Mouse (Mus musculus) common myeloid progenitor, adult 5-6 weeks (primary cell): ENCODE measurements around the gene Tead2. TPM values are rescaled to one million over a fixed set of nuclear protein-coding genes. Genes with fewer than 3 reads are reported as not detected.
A peak's percentile ranks its signal among the peaks of the same experiment; 100 is the strongest.
"Not testable (repeated sequence)": the region's sequence is repeated elsewhere in the genome, so short reads cannot be mapped to it uniquely, and the experiment has no call there.

Experiments used
- ATAC-seq: replicated peaks from 2 replicates; pipeline ENCODE4 v1.8.0; 2016; ENCODE audit warnings: low read depth, mild to moderate bottlenecking, moderate TSS enrichment, inconsistent platforms; ENCODE audit not compliant: poor library complexity, severe bottlenecking
- total RNA-seq: library from RNA; stranded (forward); fragments of 200-1000, 187-1606 nt; gene quantifications from 2 replicates; pipeline ENCODE4 v1.2.3, GENCODE M21; 2017

Gene Tead2
- total RNA-seq, 1 experiment from 2014 or later = 0.55 TPM

- ATAC-seq = no peak
These were observed 25.8 kb downstream of the Tead2 start for GRCm38 (mm10) chr7:45241389-45241749.

GRCm38 (mm10) chr7:45247666-45248065 is 32.1 kb downstream of the Tead2 start:
- no peak for ATAC-seq

GRCm38 (mm10) chr7:45253806-45254205 is 38.3 kb downstream of the Tead2 start:
- ATAC-seq = no peak

DNA sequence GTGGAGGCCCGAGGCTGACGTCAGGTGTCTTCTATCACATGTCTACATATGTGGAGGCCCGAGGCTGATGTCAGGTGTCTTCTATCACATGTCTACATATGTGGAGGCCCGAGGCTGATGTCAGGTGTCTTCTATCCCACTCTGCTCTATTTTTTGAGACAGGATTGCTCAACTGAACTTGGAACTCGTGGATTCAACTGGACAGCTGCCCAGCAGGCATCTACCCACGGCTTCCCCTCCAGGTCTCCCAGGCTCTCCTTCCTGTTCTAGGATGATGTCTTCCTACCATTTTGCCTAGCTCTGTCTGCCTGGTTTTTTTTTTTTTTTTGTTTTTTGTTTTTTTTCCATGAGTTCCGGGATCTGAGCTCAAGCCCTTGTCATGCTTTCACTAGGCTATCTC is 40.3 kb downstream of the Tead2 start:
- not testable (repeated sequence) for ATAC-seq

DNA sequence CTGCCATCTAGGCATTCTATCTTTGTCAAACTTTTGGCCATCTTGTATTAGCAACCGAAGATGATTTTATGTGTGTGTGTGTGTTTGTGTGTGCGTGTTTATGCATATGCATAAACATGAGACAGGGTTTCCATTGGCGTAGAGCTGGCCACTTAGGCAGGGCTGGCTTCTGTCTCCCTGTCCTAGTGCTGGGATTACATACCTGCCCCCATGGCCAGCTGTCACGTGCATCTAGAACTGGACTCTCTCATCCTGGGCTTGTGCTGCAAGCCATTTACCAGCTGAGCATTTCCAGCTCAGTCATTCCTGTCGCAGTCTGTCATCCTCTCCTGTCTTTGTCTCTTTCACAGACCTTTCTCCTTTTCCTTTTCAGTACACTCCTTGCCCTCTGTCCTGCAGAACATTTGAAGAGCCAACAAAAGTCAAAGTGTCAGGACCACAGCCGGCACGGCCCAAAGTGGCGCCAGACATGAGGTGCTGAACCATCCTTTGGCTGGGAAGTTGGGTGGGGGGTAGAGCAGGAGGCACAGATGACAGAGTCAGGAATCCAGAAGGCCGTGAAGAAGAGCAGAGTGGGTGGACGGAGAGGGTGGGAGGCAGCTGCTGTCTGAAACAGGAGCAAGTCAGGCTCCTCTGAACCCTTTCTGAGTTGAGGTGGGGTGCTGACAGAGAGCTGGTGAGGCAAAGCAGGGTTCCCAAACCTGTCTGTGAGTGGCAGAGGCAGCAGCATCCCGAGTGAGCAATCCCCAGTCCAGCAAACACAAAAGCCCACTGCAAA is 41.7 kb downstream of the Tead2 start:
- no peak for ATAC-seq

DNA sequence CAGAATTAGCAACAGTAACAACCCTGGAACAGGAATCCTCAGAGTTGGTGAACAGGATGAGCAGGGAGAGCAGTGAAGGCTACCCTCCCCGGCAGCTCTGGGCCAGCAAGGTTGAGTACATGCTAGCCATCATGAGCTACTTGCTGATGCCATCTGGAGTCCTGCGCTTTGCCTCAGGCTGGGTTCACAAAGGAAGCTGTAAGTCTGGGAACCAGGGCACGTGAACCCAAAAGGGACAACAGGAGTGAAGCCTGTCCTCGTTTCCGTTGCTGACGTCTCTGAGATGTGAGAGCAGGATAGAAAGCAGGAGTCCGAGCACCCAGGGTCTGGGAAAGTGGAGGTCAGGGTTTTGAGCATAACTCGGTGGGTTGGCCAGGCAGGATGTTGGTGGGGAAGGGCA is 43.7 kb downstream of the Tead2 start:
- ATAC-seq = no peak

DNA sequence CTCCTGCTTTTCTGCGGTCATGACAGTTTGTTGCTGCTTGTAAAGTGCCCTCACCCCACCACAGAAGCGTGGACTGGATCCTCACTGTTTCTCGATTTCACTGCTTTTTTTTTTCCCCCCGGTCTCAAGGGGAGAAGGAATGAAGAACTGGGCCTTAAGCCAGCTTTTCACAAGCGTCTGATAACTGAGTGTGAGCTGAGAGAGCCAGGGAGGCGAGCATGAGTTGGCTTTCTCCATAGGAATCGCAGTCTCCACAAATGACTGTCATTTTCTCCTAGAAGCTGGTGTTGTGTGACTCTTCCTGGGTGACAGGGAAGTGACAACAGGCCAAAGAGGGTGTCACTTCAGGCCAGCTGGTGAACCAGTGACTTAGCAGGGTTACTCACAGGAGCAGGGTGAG is 46.7 kb downstream of the Tead2 start:
- ATAC-seq = no peak

DNA sequence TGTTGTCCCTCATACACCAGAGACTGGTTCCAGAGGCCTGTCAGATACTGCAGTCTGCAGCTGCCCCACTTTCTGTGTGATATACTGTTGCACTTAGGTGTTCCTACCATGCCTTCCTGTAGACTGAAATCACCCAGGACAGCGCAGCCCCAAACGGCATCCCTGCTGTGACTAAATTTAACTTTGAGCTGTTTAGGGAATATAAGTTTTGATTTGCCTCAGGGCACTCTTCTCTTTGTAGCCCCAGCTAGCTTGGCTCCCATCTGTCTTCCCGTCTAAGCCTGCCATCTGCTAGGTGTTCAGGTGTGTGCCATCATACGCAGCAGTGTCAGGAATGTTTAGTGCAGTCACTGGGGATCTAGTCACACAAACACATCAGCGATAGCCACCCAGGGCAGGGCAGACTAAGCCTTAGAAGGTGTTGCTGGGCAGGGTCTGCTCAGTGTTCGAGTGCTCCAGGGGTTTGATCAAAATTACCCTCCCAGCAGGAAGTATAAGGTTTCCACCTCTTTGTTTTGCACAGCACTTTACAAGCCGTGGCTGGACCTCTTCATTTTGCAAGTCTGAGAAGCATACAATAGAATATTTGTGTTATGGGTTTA is 47.6 kb downstream of the Tead2 start:
- ATAC-seq = no peak

DNA sequence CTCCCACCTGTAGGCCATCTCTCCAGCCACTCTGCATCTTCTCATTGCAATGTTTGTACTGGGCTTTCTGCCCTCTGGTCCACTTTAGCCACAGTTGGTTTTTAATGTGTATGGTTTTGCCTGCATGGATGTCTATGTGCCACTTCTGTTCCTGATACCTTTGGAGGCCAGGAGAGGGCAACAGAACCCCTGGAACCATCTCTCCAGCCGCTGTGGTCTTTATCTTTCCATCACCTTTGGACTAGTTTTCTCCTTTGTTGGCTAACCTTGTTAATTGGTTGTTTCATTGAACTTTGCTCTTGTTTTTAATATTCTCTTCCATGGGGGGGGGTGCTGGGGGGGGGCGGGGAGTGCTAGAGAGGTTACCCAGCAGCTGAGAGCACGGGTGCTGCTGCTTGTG is 48.8 kb downstream of the Tead2 start:
- no peak for ATAC-seq

DNA sequence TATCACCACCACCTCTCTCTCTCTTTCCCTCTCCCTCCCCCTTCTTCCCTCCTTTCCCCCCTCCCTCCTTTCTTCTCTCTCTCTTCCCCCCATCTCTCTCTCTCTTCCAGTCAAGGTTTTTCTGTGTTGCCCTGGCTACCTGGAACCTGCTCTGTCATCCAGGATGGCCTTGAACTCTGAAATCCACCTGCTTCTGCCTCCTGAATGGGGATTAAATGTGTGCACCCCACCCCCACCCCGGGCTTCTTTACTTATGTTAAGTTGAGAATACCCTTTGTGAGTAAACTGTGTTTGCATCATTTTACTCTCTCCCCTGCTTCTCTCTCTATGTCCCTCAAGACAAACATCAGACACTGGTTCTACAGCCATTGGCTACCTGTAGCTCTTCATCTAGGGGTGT is 50.0 kb downstream of the Tead2 start:
- no peak for ATAC-seq

DNA sequence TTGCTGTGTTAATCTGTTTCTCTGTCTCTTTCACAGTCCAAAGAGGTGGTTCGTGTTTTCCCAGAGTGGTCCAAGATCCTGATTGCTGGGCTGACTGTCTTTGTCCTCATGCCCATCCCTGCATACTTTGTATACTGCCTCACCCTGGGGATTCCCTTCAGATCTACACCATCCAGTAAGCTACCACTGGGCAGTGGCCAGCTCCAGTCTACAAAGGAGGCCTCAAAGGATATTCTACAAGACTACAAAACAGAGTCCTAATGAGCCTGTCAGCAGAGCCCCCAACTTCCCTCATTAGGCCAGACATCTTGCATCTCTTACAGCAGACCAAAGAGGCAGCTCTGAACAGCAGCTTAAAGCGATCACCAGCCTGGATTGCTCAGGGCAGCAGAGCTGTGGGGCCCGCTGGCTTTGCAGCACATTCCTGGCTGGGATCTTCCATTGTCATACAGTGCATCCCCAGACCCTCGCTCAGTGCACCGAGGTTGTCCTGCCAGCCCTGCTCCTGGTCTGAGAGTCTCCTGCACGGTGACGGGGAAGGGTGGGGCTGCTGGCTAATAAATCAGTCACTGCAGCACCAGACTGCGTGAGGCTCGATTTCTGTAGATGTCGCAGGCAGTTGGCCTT is 57.3 kb downstream of the Tead2 start:
- ATAC-seq = no peak

GRCm38 (mm10) chr7:45273672-45274071 is 58.1 kb downstream of the Tead2 start:
- ATAC-seq = no peak

GRCm38 (mm10) chr7:45277136-45277760 is 61.7 kb downstream of the Tead2 start, which contains the start of gene Slc6a21:
TSS of gene Slc6a21 (plus strand) at chr7:45277513.
- peak; percentile 81 for ATAC-seq

Other genes with a start within 250 kb of the Tead2 start
- 0.23 and 1.2 TPM in 2 replicates for gene Cpt1c, start 240.9 kb upstream of the Tead2 start, total RNA-seq
- 143 and 170 TPM in 2 replicates for gene Prmt1, start 229.2 kb upstream of the Tead2 start, total RNA-seq
- gene Irf3, start 218.1 kb upstream of the Tead2 start, total RNA-seq = 92.9 and 129 TPM in 2 replicates
- 29.5 and 33.8 TPM in 2 replicates for gene Bcl2l12, start 217.0 kb upstream of the Tead2 start, total RNA-seq
- 9.6 and 17.0 TPM in 2 replicates for gene Scaf1, start 199.4 kb upstream of the Tead2 start, total RNA-seq
- gene Rras, start 197.8 kb upstream of the Tead2 start, total RNA-seq = 1.1 TPM in 1 of 2 replicates, not detected in the other
- gene Prr12, start 162.9 kb upstream of the Tead2 start, total RNA-seq = 2.2 and 7.5 TPM in 2 replicates
- 66.0 and 71.2 TPM in 2 replicates for gene Nosip, start 153.3 kb upstream of the Tead2 start, total RNA-seq
- 3.4 and 3.8 TPM in 2 replicates for gene Prrg2, start 153.1 kb upstream of the Tead2 start, total RNA-seq
- 23.2 and 37.1 TPM in 2 replicates for gene Rcn3, start 123.5 kb upstream of the Tead2 start, total RNA-seq
- 4.0 and 4.7 TPM in 2 replicates for gene Fcgrt, start 111.9 kb upstream of the Tead2 start, total RNA-seq
- 1,473 and 1,910 TPM in 2 replicates for gene Rps11, start 91.3 kb upstream of the Tead2 start, total RNA-seq
- 3,242 and 3,932 TPM in 2 replicates for gene Rpl13a, start 87.0 kb upstream of the Tead2 start, total RNA-seq
- gene Gm45713, start 79.5 kb upstream of the Tead2 start, total RNA-seq = not detected in 2 replicates
- gene Flt3l, start 79.3 kb upstream of the Tead2 start, total RNA-seq = 5.8 and 13.0 TPM in 2 replicates
- 35.2 and 59.8 TPM in 2 replicates for gene Pih1d1, start 61.5 kb upstream of the Tead2 start, total RNA-seq
- gene Aldh16a1, start 61.2 kb upstream of the Tead2 start, total RNA-seq = 32.2 and 37.9 TPM in 2 replicates
- not detected in 2 replicates for gene Slc17a7, start 51.8 kb upstream of the Tead2 start, total RNA-seq
- gene Gfy, start 36.2 kb upstream of the Tead2 start, total RNA-seq = not detected in 2 replicates
- gene Pth2, start 34.8 kb upstream of the Tead2 start, total RNA-seq = not detected in 2 replicates
- 0.18 and 2.0 TPM in 2 replicates for gene Ccdc155, start 10.9 kb upstream of the Tead2 start, total RNA-seq
- 6.7 and 17.4 TPM in 2 replicates for gene Dkkl1, start 3.6 kb upstream of the Tead2 start, total RNA-seq
- gene Cd37, start 23.4 kb downstream of the Tead2 start, total RNA-seq = 28.9 and 41.4 TPM in 2 replicates
- gene Slc6a16, start 25.3 kb downstream of the Tead2 start, total RNA-seq = not detected in 2 replicates
- not detected in 2 replicates for gene Slc6a21, start 61.8 kb downstream of the Tead2 start, total RNA-seq
- 3.1 and 3.4 TPM in 2 replicates for gene Trpm4, start 118.0 kb downstream of the Tead2 start, total RNA-seq
- 0.41 TPM in 1 of 2 replicates, not detected in the other for gene Hrc, start 119.5 kb downstream of the Tead2 start, total RNA-seq
- not detected in 2 replicates for gene Ppfia3, start 151.3 kb downstream of the Tead2 start, total RNA-seq
- gene Lin7b, start 154.8 kb downstream of the Tead2 start, total RNA-seq = 1.9 TPM in 1 of 2 replicates, not detected in the other
- gene Snrnp70, start 180.0 kb downstream of the Tead2 start, total RNA-seq = 451 and 564 TPM in 2 replicates
- not detected in 2 replicates for gene Kcna7, start 189.9 kb downstream of the Tead2 start, total RNA-seq
- gene Ntf5, start 197.9 kb downstream of the Tead2 start, total RNA-seq = not detected in 2 replicates
- not detected in 2 replicates for gene Lhb, start 205.1 kb downstream of the Tead2 start, total RNA-seq
- gene Gys1, start 219.1 kb downstream of the Tead2 start, total RNA-seq = 6.2 and 7.5 TPM in 2 replicates
- gene Ruvbl2, start 222.3 kb downstream of the Tead2 start, total RNA-seq = 149 and 177 TPM in 2 replicates
- 650 and 699 TPM in 2 replicates for gene Ftl1, start 244.1 kb downstream of the Tead2 start, total RNA-seq